Mouse (Mus musculus) stomach, embryonic 16.5 days (tissue): ENCODE measurements at regions not wholly inside any gene's neighbourhood (a gene's known extent, or its start where the extent isn't known, plus 50 kb on each side); places are given as distances from the start of the nearest gene placed in this dataset.

ENCODE experiments used
- ATAC-seq: fragments of 200-750 bp; cut with Nextera tagmentation; 2 replicates; pipeline ENCODE4 v1.8.0; 2017; ENCODE audit warnings: moderate number of reproducible peaks, moderate TSS enrichment; ENCODE audit not compliant: insufficient read depth, low FRiP score
- H3K27ac ChIP-seq: fragments of 300-500 bp; sonication (generic); 2 replicates; pipeline ENCODE4 v1.5.1; 2014; ENCODE audit warnings: low read length
- H3K27me3 ChIP-seq: fragments of 300-500 bp; sonication (generic); 2 replicates; pipeline ENCODE4 v1.6.1; 2014; ENCODE audit warnings: low read length, control low read depth, mixed read lengths; ENCODE audit not compliant: control insufficient read depth, insufficient read depth
- H3K36me3 ChIP-seq: fragments of 300-500 bp; sonication (generic); 2 replicates; pipeline ENCODE4 v1.6.1; 2014; ENCODE audit warnings: low read length; ENCODE audit not compliant: control insufficient read depth, insufficient read depth
- H3K4me1 ChIP-seq: fragments of 300-500 bp; sonication (generic); 2 replicates; pipeline ENCODE4 v1.6.1; 2014; ENCODE audit warnings: low read length, control low read depth, mixed read lengths; ENCODE audit not compliant: control insufficient read depth, insufficient read depth
- H3K4me2 ChIP-seq: fragments of 300-500 bp; sonication (generic); 2 replicates; pipeline ENCODE4 v1.6.1; 2014; ENCODE audit warnings: low read depth, low read length, mixed read lengths
- H3K4me3 ChIP-seq: fragments of 300-500 bp; sonication (generic); replicated peaks from 2 replicates; pipeline ENCODE4 v1.5.1; 2014; ENCODE audit warnings: mild to moderate bottlenecking, low read length
- H3K9ac ChIP-seq: fragments of 300-500 bp; sonication (generic); 2 replicates; pipeline ENCODE4 v1.6.1; 2014; ENCODE audit warnings: low read length
- H3K9me3 ChIP-seq: fragments of 300-500 bp; sonication (generic); replicated peaks from 2 replicates; pipeline ENCODE4 v1.6.1; 2016; ENCODE audit warnings: low read length, control low read depth; ENCODE audit not compliant: control insufficient read depth
- WGBS: fragments of 180-500 bp; shearing (Covaris S2); extraction: QIAGEN DNeasy Blood & Tissue Kit; methylation state at CpG from one replicate; pipeline ENCODE4 v1.1.7; 2014; 5-methylcytosine and 5-hydroxymethylcytosine counted together

DNA sequence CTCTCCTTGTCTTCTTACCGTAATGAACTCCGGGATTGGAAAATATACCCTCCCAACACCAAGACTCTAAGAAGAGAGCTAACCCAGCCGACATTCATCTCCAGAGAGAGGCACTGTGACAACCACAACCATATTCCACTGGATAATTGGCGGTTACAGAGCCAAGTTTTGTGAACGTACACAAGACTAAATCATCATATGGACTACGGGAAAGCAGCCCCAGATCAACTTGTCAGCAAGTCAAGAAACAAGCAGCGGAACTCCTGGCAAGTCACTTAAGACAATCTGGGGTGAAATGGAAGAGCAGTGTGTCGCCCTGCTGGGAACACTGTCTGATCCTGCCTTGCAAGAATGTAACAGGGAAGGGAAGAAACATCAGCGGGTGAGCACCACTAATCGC, 52.6 kb upstream of the Bach2 start:
- ATAC-seq: no peak
- Histone ChIP-seq H3K4me3 (no peak overlapping the region), H3K36me3 (no peaks in the 10 kb centered on the region), H3K27ac (no peak overlapping the region), H3K9ac (no peak overlapping the region), H3K9me3 (no peaks in the 10 kb centered on the region), H3K4me2 (no peak overlapping the region), H3K4me1 (no peaks in the 10 kb centered on the region), H3K27me3 (no peaks in the 10 kb centered on the region)
- 75% methylated on average over 10 of the region's 10 CpGs for WGBS

DNA sequence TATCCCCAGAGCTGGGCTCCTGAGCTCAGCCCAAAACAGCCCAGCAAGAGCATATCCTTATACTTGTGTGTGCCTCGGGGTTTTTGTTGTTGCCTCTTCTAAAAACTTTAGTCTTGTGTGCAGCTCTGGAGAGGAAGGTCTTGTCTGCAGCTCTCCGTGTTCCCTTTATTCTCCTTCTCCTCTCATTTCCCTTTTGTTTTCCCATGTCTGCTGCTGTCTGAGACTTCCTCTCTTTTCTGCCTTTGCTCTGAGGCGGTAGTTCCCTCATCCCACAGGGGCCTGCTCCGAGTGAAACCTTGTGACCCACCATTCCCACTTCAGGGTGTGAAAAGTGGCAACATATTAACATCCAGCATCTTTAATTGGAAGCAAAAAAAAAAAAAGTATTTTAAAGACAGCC, 51.5 kb upstream of the Bach2 start:
- no peak overlapping the region for H3K4me3 ChIP-seq
- no peak for ATAC-seq
- no peak overlapping the region for H3K27ac ChIP-seq
- no peaks in the 10 kb centered on the region for H3K27me3 ChIP-seq
- H3K36me3 ChIP-seq: no peaks in the 10 kb centered on the region
- H3K9me3 ChIP-seq: no peaks in the 10 kb centered on the region
- H3K9ac ChIP-seq: no peak overlapping the region
- H3K4me1 ChIP-seq: no peaks in the 10 kb centered on the region
- 68% methylated on average over 4 of the region's 4 CpGs for WGBS
- H3K4me2 ChIP-seq: no peak overlapping the region

- WGBS: 91% methylated on average over 1 of the region's 1 CpGs
- Histone ChIP-seq H3K27ac (no peak overlapping the region), H3K36me3 (no peaks in the 10 kb centered on the region), H3K9me3 (no peaks in the 10 kb centered on the region), H3K4me3 (no peak overlapping the region), H3K27me3 (no peaks in the 10 kb centered on the region), H3K4me1 (no peaks in the 10 kb centered on the region), H3K4me2 (no peak overlapping the region), H3K9ac (no peak overlapping the region)
- ATAC-seq: no peak
Observed at GRCm38 (mm10) chr4:32188076-32188475, 50.5 kb upstream of the Bach2 start.

DNA sequence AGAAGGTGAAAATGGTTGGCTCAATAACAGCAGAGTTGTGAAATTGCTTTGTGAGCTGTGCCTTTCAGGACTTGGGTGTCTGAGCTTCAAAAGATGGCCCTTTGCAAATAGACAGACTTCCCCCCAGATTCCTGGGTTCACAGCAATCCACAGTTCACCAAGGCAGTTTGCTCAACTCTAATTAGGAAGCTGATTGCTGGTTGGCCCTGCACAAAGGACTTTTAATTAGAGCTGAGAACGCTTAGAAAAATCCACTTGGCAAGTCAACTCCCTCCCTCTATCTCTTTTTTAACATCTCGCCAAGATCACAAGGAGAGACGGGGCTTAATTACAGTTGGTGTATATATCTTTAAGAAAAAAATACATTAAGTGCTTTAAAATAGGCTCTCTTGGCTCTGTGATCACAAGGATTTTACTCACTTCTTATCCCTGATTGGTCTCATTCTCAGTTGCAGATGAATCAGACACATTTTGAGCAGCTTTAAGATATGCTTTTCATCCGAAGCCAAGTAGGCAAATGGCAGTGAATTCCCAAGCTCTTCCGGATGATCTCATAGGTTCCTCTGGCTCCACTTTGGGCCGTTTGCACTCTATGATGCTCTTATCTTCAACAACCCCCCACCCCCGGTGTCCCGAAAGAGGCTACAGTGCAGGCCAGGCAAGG, 49.7 kb upstream of the Bach2 start:
- no peaks in the 10 kb centered on the region for H3K27me3 ChIP-seq
- H3K4me2 ChIP-seq: no peak overlapping the region
- no peak overlapping the region for H3K4me3 ChIP-seq
- no peaks in the 10 kb centered on the region for H3K9me3 ChIP-seq
- no peak for ATAC-seq
- no peaks in the 10 kb centered on the region for H3K4me1 ChIP-seq
- H3K9ac ChIP-seq: no peak overlapping the region
- WGBS: 62% methylated on average over 8 of the region's 8 CpGs
- no peaks in the 10 kb centered on the region for H3K36me3 ChIP-seq
- no peak overlapping the region for H3K27ac ChIP-seq
